Mouse (Mus musculus): ENCODE data around the gene Tspan18. TPM values are rescaled to one million over a fixed set of nuclear protein-coding genes. Genes with fewer than 3 reads are reported as not detected.

Gene Tspan18
- polyA plus RNA-seq, 1 experiment from 2014 or later = 20.1 TPM

- H3K36me3 ChIP-seq (ENCODE audit: control insufficient read depth, insufficient read depth, low read length) = no peaks in the 10 kb centered on the region
- peak overlapping the region; percentile 51 for H3K27ac ChIP-seq (ENCODE audit: low read length)
- 8% methylated on average over 19 of the region's 20 CpGs for WGBS
- H3K4me2 ChIP-seq (ENCODE audit: low read length) = peak overlapping the region; percentile 12; the same call in 1 of the 2 replicates
- H3K27me3 ChIP-seq (ENCODE audit: control insufficient read depth, insufficient read depth, low read depth, low read length) = no peaks in the 10 kb centered on the region
- no peak overlapping the region for H3K4me3 ChIP-seq (ENCODE audit: low read depth, low read length)
- peak; percentile 73 for ATAC-seq
- no peaks in the 10 kb centered on the region for H3K9me3 ChIP-seq (replicated peaks; ENCODE audit: control insufficient read depth, low read length, poor library complexity, severe bottlenecking)
- H3K4me1 ChIP-seq (ENCODE audit: control insufficient read depth, insufficient read depth, low read length) = peaks cover 19% of the 10 kb centered on the region
- no peak overlapping the region; the same call in 1 of the 2 replicates for H3K9ac ChIP-seq (ENCODE audit: low read depth, low read length)
These were observed 107.4 kb downstream of the Tspan18 start for GRCm38 (mm10) chr2:93226606-93227595.

- Histone ChIP-seq H3K27me3 (ENCODE audit: control insufficient read depth, insufficient read depth, low read depth, low read length) (no peaks in the 10 kb centered on the region), H3K9ac (ENCODE audit: low read depth, low read length) (no peak overlapping the region), H3K4me1 (ENCODE audit: control insufficient read depth, insufficient read depth, low read length) (peaks cover 17% of the 10 kb centered on the region), H3K9me3 (replicated peaks; ENCODE audit: control insufficient read depth, low read length, poor library complexity, severe bottlenecking) (no peaks in the 10 kb centered on the region), H3K36me3 (ENCODE audit: control insufficient read depth, insufficient read depth, low read length) (no peaks in the 10 kb centered on the region), H3K4me3 (ENCODE audit: low read depth, low read length) (no peak overlapping the region), H3K4me2 (ENCODE audit: low read length) (no peak overlapping the region), H3K27ac (ENCODE audit: low read length) (no peak overlapping the region)
- no peak for ATAC-seq
- WGBS = 42% methylated on average over 6 of the region's 6 CpGs
These were observed 110.8 kb downstream of the Tspan18 start for GRCm38 (mm10) chr2:93223463-93223862.

- no peak for ATAC-seq
- 57% methylated on average over 5 of the region's 5 CpGs for WGBS
- H3K4me3 ChIP-seq (ENCODE audit: low read depth, low read length) = no peak overlapping the region
- H3K4me1 ChIP-seq (ENCODE audit: control insufficient read depth, insufficient read depth, low read length) = peaks cover 6% of the 10 kb centered on the region; the same call in 1 of the 2 replicates
- no peaks in the 10 kb centered on the region for H3K27me3 ChIP-seq (ENCODE audit: control insufficient read depth, insufficient read depth, low read depth, low read length)
- no peak overlapping the region for H3K4me2 ChIP-seq (ENCODE audit: low read length)
- H3K36me3 ChIP-seq (ENCODE audit: control insufficient read depth, insufficient read depth, low read length) = no peaks in the 10 kb centered on the region
- no peak overlapping the region for H3K27ac ChIP-seq (ENCODE audit: low read length)
- no peak overlapping the region for H3K9ac ChIP-seq (ENCODE audit: low read depth, low read length)
- H3K9me3 ChIP-seq (replicated peaks; ENCODE audit: control insufficient read depth, low read length, poor library complexity, severe bottlenecking) = no peaks in the 10 kb centered on the region
These were observed 113.9 kb downstream of the Tspan18 start for GRCm38 (mm10) chr2:93220447-93220846.

- no peak overlapping the region for H3K9ac ChIP-seq (ENCODE audit: low read depth, low read length)
- no peak overlapping the region for H3K27ac ChIP-seq (ENCODE audit: low read length)
- no peaks in the 10 kb centered on the region for H3K27me3 ChIP-seq (ENCODE audit: control insufficient read depth, insufficient read depth, low read depth, low read length)
- H3K9me3 ChIP-seq (replicated peaks; ENCODE audit: control insufficient read depth, low read length, poor library complexity, severe bottlenecking) = no peaks in the 10 kb centered on the region
- 97% methylated on average over 3 of the region's 3 CpGs for WGBS
- no peak overlapping the region for H3K4me2 ChIP-seq (ENCODE audit: low read length)
- ATAC-seq = no peak
- H3K4me3 ChIP-seq (ENCODE audit: low read depth, low read length) = no peak overlapping the region
- H3K36me3 ChIP-seq (ENCODE audit: control insufficient read depth, insufficient read depth, low read length) = no peaks in the 10 kb centered on the region
- peaks cover 6% of the 10 kb centered on the region; the same call in 1 of the 2 replicates for H3K4me1 ChIP-seq (ENCODE audit: control insufficient read depth, insufficient read depth, low read length)
These were observed 114.7 kb downstream of the Tspan18 start for GRCm38 (mm10) chr2:93219576-93219975.

GRCm38 (mm10) chr2:93218353-93218990 is 115.8 kb downstream of the Tspan18 start:
- Histone ChIP-seq H3K9ac (ENCODE audit: low read depth, low read length) (no peak overlapping the region), H3K4me3 (ENCODE audit: low read depth, low read length) (no peak overlapping the region), H3K27me3 (ENCODE audit: control insufficient read depth, insufficient read depth, low read depth, low read length) (no peaks in the 10 kb centered on the region), H3K4me1 (ENCODE audit: control insufficient read depth, insufficient read depth, low read length) (peaks cover 6% of the 10 kb centered on the region; the same call in 1 of the 2 replicates), H3K9me3 (replicated peaks; ENCODE audit: control insufficient read depth, low read length, poor library complexity, severe bottlenecking) (no peaks in the 10 kb centered on the region), H3K4me2 (ENCODE audit: low read length) (no peak overlapping the region), H3K36me3 (ENCODE audit: control insufficient read depth, insufficient read depth, low read length) (no peaks in the 10 kb centered on the region), H3K27ac (ENCODE audit: low read length) (no peak overlapping the region)
- 68% methylated on average over 7 of the region's 7 CpGs for WGBS
- ATAC-seq = no peak

GRCm38 (mm10) chr2:93217015-93217414 is 117.3 kb downstream of the Tspan18 start:
- Histone ChIP-seq H3K4me2 (ENCODE audit: low read length) (no peak overlapping the region), H3K9ac (ENCODE audit: low read depth, low read length) (0 out of 2 replicates have a peak overlapping the region, but pooled peaks have one; percentile 41), H3K36me3 (ENCODE audit: control insufficient read depth, insufficient read depth, low read length) (no peaks in the 10 kb centered on the region), H3K27ac (ENCODE audit: low read length) (no peak overlapping the region), H3K4me1 (ENCODE audit: control insufficient read depth, insufficient read depth, low read length) (peaks cover 6% of the 10 kb centered on the region; the same call in 1 of the 2 replicates), H3K4me3 (ENCODE audit: low read depth, low read length) (no peak overlapping the region), H3K27me3 (ENCODE audit: control insufficient read depth, insufficient read depth, low read depth, low read length) (no peaks in the 10 kb centered on the region), H3K9me3 (replicated peaks; ENCODE audit: control insufficient read depth, low read length, poor library complexity, severe bottlenecking) (no peaks in the 10 kb centered on the region)
- WGBS = 11% methylated on average over 7 of the region's 7 CpGs
- ATAC-seq = peak; percentile 52

- Histone ChIP-seq H3K4me2 (ENCODE audit: low read length) (no peak overlapping the region), H3K9ac (ENCODE audit: low read depth, low read length) (no peak overlapping the region), H3K4me1 (ENCODE audit: control insufficient read depth, insufficient read depth, low read length) (peaks cover 6% of the 10 kb centered on the region; the same call in 1 of the 2 replicates), H3K27me3 (ENCODE audit: control insufficient read depth, insufficient read depth, low read depth, low read length) (no peaks in the 10 kb centered on the region), H3K27ac (ENCODE audit: low read length) (no peak overlapping the region), H3K9me3 (replicated peaks; ENCODE audit: control insufficient read depth, low read length, poor library complexity, severe bottlenecking) (no peaks in the 10 kb centered on the region), H3K36me3 (ENCODE audit: control insufficient read depth, insufficient read depth, low read length) (peaks cover 2% of the 10 kb centered on the region; the same call in 1 of the 2 replicates), H3K4me3 (ENCODE audit: low read depth, low read length) (no peak overlapping the region)
- no peak for ATAC-seq
- WGBS = 79% methylated on average over 10 of the region's 10 CpGs
These were observed 118.5 kb downstream of the Tspan18 start for GRCm38 (mm10) chr2:93215790-93216189.

GRCm38 (mm10) chr2:93214192-93214591 is 120.1 kb downstream of the Tspan18 start:
- Histone ChIP-seq H3K9me3 (replicated peaks; ENCODE audit: control insufficient read depth, low read length, poor library complexity, severe bottlenecking) (no peaks in the 10 kb centered on the region), H3K27me3 (ENCODE audit: control insufficient read depth, insufficient read depth, low read depth, low read length) (no peaks in the 10 kb centered on the region), H3K4me2 (ENCODE audit: low read length) (no peak overlapping the region), H3K9ac (ENCODE audit: low read depth, low read length) (no peak overlapping the region), H3K4me1 (ENCODE audit: control insufficient read depth, insufficient read depth, low read length) (peaks cover 6% of the 10 kb centered on the region; the same call in 1 of the 2 replicates), H3K27ac (ENCODE audit: low read length) (no peak overlapping the region), H3K36me3 (ENCODE audit: control insufficient read depth, insufficient read depth, low read length) (peaks cover 2% of the 10 kb centered on the region; the same call in 1 of the 2 replicates), H3K4me3 (ENCODE audit: low read depth, low read length) (no peak overlapping the region)
- whole genome bisulfite sequencing = 80% methylated on average over 1 of the region's 1 CpGs
- ATAC-seq = no peak
